Mouse (Mus musculus): ENCODE data around the gene Chpf2.
A peak's percentile ranks its signal among the peaks of the same experiment; 100 is the strongest.

The Chpf2 gene

GRCm38 (mm10) chr5:24604080-24604655, 17.6 kb downstream of the Chpf2 start:
- peak in 1 of 2 experiments; percentile 70 for DNase-seq (ENCODE audit: low spot score in 2 of 2)

DNA sequence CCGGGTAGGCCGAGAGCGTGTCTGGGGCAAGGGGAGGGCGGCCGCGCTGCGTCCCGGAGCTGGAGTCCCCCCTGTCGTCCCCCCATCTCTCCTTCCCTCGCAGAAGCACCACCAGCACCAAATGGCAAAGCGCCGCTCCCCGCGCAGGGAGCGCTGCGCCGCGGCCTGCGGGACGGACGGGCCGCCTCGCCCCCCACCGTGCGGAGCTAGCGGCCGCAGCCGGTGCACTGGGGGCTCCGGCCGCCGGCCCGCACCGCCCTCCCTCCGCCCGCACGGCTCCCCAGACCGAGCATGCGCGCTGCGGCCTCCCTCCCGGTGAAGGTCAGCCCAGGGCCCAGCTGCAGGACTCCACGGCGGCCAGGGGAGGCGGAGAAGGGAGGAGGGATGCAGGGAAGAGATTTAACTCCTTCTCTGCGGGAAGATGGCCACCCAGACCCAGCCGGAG, 18.1 kb downstream of the Chpf2 start:
- peak; percentile 70 to 73 for DNase-seq (ENCODE audit: low spot score in 2 of 2)

- no peak for DNase-seq (ENCODE audit: low spot score in 2 of 2)
These were observed 18.9 kb downstream of the Chpf2 start for GRCm38 (mm10) chr5:24605321-24605979.

- no peak for DNase-seq (ENCODE audit: low spot score in 2 of 2)
These were observed 19.6 kb downstream of the Chpf2 start for GRCm38 (mm10) chr5:24605980-24606665.

DNA sequence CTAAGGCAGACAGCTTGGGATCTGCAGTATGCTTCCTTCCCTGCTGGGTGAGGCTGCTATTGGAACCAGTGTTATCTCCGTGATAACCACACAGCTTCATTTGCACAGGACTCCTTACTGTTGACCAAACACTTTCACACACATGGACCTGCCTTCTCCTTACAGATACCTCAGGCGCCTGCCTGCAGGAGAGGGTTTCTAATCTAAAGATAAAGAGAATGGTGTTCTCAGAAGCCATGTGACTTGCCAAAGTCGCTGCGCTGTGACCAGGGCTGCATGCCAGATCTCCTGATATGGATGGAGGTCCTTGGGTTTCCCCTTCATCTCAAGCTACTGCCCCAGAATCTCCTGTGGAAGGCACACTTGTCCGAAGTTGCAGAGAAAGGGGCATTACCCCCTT, 22.8 kb downstream of the Chpf2 start:
- DNase-seq (ENCODE audit: low spot score in 2 of 2) = no peak

DNA sequence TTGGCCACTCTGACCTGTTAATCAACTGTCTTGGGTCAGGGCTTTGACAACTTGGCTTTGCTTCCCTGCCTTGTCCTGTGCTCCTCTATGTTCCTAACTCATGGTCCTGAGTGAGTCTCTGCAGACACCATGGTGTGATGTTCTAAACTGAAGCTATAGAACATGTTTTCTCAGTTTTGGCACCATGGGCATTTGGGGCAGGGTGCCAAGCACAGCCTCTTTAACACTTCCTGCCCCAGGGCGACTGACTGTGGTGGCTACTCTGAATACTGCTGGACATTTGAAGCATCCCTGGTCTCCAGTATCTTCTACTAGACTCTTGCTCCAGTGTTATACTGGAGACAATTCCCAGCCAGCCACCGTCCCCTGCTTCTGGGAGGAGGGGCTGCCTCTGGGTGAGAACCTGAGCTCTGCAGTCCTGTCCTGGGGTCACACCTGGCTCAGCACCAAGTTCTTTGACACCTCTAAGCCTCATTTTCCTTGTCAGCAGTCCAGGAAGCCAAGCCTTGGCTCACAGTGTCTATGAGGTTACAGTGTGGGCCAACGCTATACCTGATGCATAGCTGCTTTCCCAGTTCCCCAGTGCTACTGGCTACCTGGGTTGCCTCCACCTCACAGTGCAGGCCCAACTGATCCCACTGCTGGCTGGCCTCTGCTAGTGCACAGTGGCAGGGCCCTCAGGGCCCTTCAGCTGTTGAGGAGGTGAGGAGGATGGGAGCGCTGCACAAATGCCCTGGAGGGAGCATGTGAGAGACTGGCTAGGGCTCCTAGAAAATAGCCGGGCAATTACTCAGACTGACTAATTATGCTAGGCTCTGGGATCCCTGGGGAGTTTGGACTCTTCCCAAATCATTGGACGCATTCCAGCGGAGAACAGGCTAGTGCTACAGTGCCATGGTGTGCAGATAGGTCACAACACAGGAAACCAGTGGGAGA, 25.1 kb downstream of the Chpf2 start:
- DNase-seq (ENCODE audit: low spot score in 2 of 2) = peak in 1 of 2 experiments; percentile 68

- no peak for DNase-seq (ENCODE audit: low spot score in 2 of 2)
These were observed 25.7 kb downstream of the Chpf2 start for GRCm38 (mm10) chr5:24612302-24612649.

GRCm38 (mm10) chr5:24615097-24615496, 28.6 kb downstream of the Chpf2 start:
- DNase-seq (ENCODE audit: low spot score in 2 of 2) = no peak

DNA sequence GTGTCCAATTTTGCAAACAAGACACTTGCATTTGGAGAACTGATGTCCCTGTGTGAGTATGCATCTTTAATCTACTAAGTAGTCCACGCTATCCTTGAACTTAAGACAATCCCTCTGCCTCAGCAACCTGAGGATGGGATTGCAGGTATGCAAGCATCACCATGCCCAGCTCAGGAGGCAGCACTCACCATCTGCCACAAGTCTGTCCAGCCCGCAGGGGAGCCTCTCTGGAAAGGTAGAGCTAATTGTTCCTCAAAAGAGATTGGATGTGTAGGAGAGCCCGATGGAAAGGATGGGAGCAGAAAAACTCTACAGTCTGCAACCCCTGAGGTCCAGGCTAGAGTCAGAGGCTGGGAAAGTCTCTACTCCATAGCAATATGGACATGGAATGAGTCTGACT, 32.4 kb downstream of the Chpf2 start:
- DNase-seq (ENCODE audit: low spot score in 2 of 2) = no peak

GRCm38 (mm10) chr5:24620116-24620515, 33.6 kb downstream of the Chpf2 start:
- no peak for DNase-seq (ENCODE audit: low spot score in 2 of 2)

DNA sequence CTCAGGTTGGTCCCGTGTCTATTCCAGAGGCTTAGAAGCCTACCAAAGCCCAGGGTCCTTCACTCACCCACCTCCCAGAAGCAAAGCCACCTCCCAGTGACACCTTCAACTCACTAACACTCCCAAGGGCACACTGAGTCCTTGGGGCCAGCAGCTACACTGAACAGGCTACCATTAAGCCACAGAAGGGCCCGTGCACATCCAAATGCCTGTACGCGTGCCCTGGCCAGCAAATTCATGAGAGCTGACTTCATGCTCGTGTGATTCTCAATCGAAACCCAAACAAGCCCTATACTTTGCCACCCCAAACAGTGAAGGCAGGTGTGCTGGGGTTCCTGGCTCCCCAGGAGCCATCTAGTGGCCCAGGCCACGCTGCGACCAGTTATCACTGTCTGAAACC, 34.1 kb downstream of the Chpf2 start:
- no peak for DNase-seq (ENCODE audit: low spot score in 2 of 2)

GRCm38 (mm10) chr5:24622386-24623040, 36.0 kb downstream of the Chpf2 start:
- DNase-seq (ENCODE audit: low spot score in 2 of 2) = no peak

- peak in 1 of 2 experiments; percentile 27 for DNase-seq (ENCODE audit: low spot score in 2 of 2)
These were observed 36.8 kb downstream of the Chpf2 start for GRCm38 (mm10) chr5:24623041-24623985.

DNA sequence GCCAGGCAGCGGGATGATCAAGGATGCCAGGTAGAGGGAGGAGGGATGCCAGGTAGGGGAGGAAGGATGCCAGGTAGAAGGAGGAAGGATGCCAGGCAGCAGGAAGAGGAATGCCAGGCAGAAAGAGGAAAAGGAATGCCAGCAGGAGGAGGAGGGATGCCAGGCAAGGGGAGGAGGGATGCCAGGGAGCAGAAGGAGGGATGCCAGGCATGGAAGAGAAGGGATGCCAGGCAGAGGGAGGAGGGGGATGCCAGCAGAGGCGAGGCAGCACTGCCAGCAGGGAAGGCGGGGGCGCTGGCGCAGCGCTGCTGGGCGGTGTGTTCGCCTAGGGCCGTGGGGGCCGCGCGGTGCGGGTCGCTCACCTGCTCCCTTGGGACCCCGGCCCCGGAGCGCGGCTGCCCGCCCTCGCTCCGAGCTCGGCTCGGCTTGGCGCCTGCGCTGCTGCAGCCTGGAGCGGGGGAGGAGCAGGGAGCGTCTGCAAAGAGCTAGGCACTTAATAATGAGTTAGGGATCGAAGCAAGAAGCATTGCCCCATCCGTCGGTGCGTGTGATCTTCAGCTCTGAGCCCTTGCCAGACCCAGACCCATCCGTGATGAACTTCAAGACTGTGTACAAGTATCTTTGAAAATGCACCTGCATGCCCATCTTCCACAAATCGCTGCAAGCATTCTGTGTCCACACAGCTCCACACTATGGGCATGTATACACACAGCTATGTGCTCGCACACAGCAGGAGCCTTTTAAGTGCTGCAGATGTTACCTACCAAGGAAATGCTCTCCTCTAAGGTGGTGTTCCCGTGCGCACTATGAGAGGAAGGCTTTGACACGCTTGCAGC, 37.7 kb downstream of the Chpf2 start, which contains the start of gene Smarcd3:
Gene Smarcd3 (minus strand): TSS at position 426 of the 836 bp plus-strand sequence.
- peak; percentile 77 to 84 for DNase-seq (ENCODE audit: low spot score in 2 of 2)

DNA sequence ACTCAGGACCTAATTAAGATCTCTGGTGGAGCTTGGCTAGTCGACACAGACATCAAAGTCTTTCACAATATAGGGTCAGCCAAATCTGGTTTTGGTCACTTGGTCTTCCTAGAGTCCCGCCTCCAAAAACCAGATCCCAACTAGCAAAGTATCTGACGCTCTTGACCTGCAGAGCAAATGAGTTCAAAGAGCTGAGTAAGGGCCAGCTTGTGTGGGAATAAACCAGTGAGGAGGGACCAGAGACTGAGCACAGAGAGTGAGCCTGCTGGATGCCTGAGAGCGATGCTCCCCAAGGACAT, 38.2 kb downstream of the Chpf2 start:
- no peak for DNase-seq (ENCODE audit: low spot score in 2 of 2)

DNA sequence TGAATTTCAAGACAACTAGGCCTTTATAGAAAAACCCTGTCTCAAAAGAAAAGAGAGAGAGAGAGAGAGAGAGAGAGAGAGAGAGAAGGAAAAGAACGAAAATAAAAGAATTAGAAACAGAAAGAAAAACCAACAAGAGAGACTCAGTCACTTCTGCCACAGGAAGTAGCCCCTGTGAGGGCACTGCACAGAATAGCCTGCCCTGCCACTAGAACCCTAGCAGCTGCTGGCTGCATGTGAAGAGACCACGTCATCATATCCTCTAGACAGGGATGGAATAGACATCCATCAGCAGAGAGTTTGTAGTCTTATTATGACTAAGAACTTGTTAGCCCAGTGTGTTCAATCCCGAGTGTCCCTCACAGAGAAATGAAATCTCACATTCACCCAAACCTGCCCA, 43.2 kb downstream of the Chpf2 start:
- DNase-seq (ENCODE audit: low spot score in 2 of 2) = no peak

- no peak for DNase-seq (ENCODE audit: low spot score in 2 of 2)
These were observed 48.6 kb downstream of the Chpf2 start for GRCm38 (mm10) chr5:24635093-24635492.

DNA sequence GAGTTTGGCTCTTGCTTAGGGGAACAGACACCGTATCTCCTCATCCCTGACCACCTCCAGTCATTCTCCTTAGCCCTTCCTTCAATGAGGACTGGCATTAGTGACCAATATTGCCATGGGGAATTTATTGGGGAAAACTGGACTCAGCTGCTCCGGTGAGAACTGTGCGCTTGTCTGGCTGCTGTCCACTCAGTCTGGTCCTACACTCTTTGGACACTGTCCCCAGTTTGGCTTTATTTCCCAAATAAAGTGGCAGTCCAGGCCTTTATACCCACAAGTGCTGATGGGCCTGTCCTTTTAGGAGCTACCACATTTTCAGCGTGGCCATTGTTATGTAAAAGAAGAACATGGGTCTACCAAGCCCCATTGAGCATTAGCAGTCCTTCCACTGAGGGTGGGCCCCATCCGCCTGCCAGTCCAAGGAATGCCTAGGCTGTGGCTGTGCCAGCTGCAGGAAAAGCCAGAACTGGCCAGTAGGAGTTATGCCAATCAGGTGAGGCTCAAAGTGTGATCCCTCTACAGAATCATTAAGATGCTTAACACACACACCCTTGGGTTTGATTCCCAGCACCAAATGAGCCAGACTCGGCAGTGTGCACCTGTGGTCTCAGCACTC, 49.1 kb downstream of the Chpf2 start:
- DNase-seq (ENCODE audit: low spot score in 2 of 2) = no peak

- DNase-seq (ENCODE audit: low spot score in 2 of 2) = no peak
These were observed 50.4 kb downstream of the Chpf2 start for GRCm38 (mm10) chr5:24636987-24637386.
